Mouse (Mus musculus) embryonic fibroblast, embryonic 13.5 days (primary cell): Measurements from ENCODE around the gene Gm6176. TPM values are rescaled to one million over a fixed set of nuclear protein-coding genes. Genes with fewer than 3 reads are reported as not detected.
"Not testable (repeated sequence)": the region's sequence is repeated elsewhere in the genome, so short reads cannot be mapped to it uniquely, and the experiment has no call there.

ENCODE experiments used
- H3K27ac ChIP-seq: 2 replicates; pipeline ENCODE4 v1.5.1; 2012; ENCODE audit warnings: low read length, control low read depth, inconsistent platforms; ENCODE audit not compliant: insufficient read depth
- H3K4me1 ChIP-seq: 2 replicates; pipeline ENCODE4 v1.6.1; 2011; ENCODE audit warnings: low read length; ENCODE audit not compliant: control insufficient read depth, insufficient read depth
- H3K4me3 ChIP-seq: 2 replicates; pipeline ENCODE4 v1.5.1; 2011; ENCODE audit warnings: mild to moderate bottlenecking, control low read depth, low read length; ENCODE audit not compliant: insufficient read depth
- polyA plus RNA-seq: library from polyadenylated mRNA; stranded (reverse); fragments of >200 nt; gene quantifications from 2 replicates; pipeline ENCODE4 v1.2.4, GENCODE M21; 2011; ENCODE audit warnings: low read depth; ENCODE audit not compliant: missing spikeins, insufficient read length

The Gm6176 gene
- polyA plus RNA-seq: not detected in 2 replicates

DNA sequence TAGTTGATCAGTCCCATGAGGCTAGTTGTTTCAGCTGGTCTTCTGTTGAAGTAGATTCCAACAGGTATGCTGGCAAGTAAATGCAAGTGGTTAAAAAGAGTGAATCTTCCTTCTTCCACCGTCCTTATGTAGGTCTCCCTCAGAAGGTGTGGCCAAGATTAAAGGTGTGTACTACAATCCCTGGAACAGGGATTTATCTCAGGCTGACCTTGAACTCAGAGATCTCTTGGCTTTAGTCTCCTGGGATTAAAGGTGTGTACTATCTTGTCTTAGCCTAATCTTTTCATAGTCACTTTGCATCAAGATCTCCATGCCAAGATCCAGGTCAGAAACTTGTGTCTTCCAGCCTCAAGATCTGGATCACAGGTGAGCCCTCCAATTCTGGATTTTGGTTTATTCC is at the start of gene Gm6176:
Gene Gm6176, minus strand, starts transcription at position 101 of the 400 bp plus-strand sequence.
- not testable (repeated sequence) for H3K4me1 ChIP-seq, H3K27ac ChIP-seq, H3K4me3 ChIP-seq

GRCm38 (mm10) chr7:22068757-22069156 is 12.7 kb upstream of the Gm6176 start, which contains the start of gene Vmn1r139:
Gene Vmn1r139, plus strand, starts transcription at chr7:22069057.
- not testable (repeated sequence) for H3K4me3 ChIP-seq, H3K4me1 ChIP-seq, H3K27ac ChIP-seq

- H3K4me3 ChIP-seq, H3K27ac ChIP-seq, H3K4me1 ChIP-seq: not testable (repeated sequence)
These were observed 27.3 kb downstream of the Gm6176 start, which contains the start of gene Vmn1r138 for GRCm38 (mm10) chr7:22028797-22029196. Gene Vmn1r138, minus strand, starts transcription at chr7:22028897.

Other genes with a start within 250 kb of the Gm6176 start
- not detected in 2 replicates for gene Vmn1r135, start 224.0 kb downstream of the Gm6176 start, polyA plus RNA-seq
- not detected in 2 replicates for gene Gm5725, start 212.0 kb downstream of the Gm6176 start, polyA plus RNA-seq
- not detected in 2 replicates for gene Gm5891, start 135.0 kb downstream of the Gm6176 start, polyA plus RNA-seq
- not detected in 2 replicates for gene Vmn1r137, start 61.7 kb downstream of the Gm6176 start, polyA plus RNA-seq
- not detected in 2 replicates for gene Vmn1r138, start 27.4 kb downstream of the Gm6176 start, polyA plus RNA-seq
- not detected in 2 replicates for gene Vmn1r139, start 12.8 kb upstream of the Gm6176 start, polyA plus RNA-seq
- not detected in 2 replicates for gene Gm16451, start 61.9 kb upstream of the Gm6176 start, polyA plus RNA-seq
- not detected in 2 replicates for gene Gm10666, start 78.4 kb upstream of the Gm6176 start, polyA plus RNA-seq
- not detected in 2 replicates for gene Vmn1r142, start 107.7 kb upstream of the Gm6176 start, polyA plus RNA-seq
- not detected in 2 replicates for gene Vmn1r143, start 133.1 kb upstream of the Gm6176 start, polyA plus RNA-seq
- gene Gm8653, start 145.0 kb upstream of the Gm6176 start, polyA plus RNA-seq: not detected in 2 replicates
- not detected in 2 replicates for gene Gm8453, start 173.2 kb upstream of the Gm6176 start, polyA plus RNA-seq